Mouse (Mus musculus) lung, postnatal 36 days (tissue): Measurements from ENCODE around the gene Abcc8.
"Not testable (repeated sequence)": the region's sequence is repeated elsewhere in the genome, so short reads cannot be mapped to it uniquely, and the experiment has no call there.

ENCODE experiments used
- DNase-seq: peaks from one replicate; pipeline ENCODE4 v3.0.0; 2022; ENCODE audit warnings: mixed read lengths

Gene Abcc8

DNA sequence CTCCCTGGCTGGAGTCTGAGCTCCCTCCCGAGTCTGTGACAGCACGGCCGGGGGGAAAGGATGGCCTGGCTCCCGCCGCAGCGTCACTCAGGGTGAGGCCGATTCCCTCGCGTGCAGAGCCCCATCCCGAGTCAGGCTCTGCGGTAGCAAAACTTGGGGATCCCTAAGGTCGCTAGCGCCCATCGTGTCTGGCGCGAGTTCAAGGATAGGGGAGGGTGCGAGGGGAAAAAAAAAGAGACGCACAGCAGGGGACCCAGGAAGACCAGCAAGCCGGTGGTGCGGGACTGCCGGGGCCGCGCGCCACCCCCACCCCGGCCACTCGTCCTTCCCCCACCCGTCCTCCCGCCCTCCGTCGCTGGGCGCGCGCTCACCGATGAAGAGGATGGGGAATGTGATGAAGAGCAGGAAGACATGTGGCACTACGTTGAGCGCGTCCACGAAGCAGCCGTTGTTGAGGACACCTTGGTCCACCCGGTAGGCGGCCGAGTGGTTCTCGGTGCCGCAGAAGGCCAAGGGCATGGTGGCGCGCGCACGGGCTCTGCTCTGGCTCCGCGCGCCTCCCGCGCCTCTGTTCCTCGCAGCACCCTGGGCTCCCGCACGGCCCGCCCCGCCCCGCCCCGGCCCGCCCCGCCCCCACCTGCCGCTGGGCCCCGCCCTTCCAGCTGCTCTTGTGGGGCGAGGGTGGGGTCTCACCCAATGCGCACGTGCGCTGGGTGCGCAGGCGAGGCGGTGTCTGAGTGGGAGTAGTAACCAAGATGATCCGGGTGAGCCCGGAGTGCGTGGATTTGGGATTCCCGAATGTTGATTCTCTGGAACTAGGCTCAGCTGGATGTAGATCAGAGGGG, at the start of gene Abcc8:
Gene Abcc8, minus strand, starts transcription at position 603 of the 845 bp plus-strand sequence.
- no peak for DNase-seq

DNA sequence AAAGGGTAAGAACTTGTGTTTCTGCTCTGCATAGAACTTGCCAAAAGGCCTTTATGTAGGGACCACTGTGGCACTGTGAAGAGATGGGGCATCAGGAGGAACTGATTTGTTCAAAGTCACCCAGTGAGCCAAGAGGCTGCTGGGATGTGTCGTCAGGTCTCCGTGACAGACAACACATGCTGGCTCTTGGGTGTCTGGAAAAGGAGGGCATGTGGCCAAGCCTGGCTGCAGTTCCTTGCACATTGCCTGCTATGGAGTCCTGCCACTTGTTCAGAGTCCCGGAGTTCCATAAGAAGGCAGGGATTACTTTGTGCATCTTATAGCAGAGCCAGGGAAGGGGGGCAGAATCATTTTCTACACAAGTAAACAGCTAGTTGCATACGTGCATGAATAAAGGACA, 47.1 kb upstream of the Abcc8 start:
- no peak for DNase-seq

GRCm38 (mm10) chr7:46226253-46226652, 46.4 kb upstream of the Abcc8 start:
- DNase-seq = peak; percentile 58

DNA sequence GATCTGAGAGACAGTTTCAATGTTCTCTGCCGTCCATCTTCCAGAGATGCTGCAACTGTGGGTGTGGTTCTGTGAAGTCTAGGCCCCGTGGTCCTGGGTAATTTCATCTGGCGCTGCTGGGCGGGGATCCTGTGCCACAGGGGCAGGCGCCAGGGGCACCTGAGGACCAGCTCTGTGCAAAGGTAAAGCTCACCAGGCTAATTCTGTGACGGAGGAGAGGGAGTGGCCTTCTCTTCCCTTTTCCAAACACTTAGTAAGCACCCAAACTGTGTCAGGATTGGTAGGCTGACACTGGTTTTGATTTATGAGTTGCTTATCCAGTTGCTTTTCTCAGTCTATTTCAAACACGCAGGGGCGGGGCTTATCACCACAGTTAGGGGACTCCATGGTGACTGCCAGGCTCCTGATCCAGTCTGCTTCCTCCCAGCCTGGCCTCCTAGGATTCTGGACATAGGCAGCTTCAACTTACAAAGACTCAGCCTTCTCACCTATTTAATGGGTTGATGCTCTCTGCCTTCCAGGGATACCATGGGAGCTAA, 40.8 kb upstream of the Abcc8 start:
- DNase-seq = no peak

DNA sequence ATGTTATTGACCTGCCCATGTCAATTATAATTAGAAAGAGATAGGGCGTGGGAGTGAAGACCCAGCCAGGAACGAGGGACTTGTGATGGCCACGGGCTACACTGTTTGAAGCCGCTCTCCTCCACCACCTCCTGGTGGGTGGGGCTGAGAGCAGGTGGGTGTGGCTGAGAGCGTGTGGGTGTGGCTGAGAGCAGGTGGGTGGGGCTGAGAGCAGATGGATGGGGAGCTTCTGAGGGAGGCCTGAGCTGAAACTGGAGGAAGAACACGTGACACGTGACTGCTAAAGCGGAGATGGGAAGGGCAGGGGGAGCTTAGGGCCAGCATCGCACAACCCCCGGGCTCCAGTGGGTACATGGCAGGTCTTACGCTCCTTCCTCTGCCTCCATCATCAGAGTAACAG, 38.6 kb upstream of the Abcc8 start:
- DNase-seq = no peak

GRCm38 (mm10) chr7:46216481-46216880, 36.6 kb upstream of the Abcc8 start:
- no peak for DNase-seq

GRCm38 (mm10) chr7:46210276-46210675, 30.4 kb upstream of the Abcc8 start:
- DNase-seq = no peak

DNA sequence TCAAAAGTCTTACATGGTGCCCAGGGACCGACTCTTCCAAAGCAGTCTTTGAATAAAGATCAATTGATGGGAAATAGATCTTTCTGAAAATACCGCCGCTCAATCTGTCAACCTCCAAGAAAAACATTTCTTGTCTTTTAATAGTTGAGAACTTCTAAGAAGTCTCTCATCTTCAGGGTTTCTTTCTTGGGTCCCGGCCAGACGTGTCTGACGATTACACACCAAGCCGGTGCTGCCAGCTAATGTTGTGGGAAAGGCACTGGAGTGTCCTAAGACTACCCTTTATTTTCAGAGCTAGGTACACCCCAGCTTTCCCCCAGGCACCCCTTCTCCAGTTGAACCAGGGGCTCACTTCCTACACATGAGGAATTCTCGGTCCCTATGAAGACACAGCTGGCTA, 28.3 kb upstream of the Abcc8 start:
- no peak for DNase-seq

- no peak for DNase-seq
Observed at GRCm38 (mm10) chr7:46204775-46205174, 24.9 kb upstream of the Abcc8 start.

DNA sequence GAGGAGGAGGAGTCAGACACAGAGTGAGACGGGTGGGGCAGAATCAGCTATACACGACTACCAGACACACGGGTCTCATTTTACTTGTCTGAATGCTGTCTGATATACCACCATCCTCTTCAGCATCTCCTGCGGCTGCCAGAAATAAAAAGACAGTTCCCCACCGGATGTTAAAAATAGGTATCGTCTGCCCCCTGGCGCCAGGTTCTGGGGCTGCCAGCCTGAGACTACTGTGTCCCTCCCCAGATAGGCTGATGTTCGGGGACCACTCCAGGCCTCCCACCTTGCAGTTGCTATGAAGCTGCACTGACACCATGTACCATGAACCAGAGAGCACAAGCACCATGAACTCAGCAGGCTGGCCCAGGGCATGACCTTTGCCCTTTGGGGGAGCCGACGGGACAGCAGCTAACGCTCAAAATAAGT, 24.2 kb upstream of the Abcc8 start:
- DNase-seq = peak; percentile 39

- DNase-seq = no peak
Observed at GRCm38 (mm10) chr7:46201649-46202048, 21.8 kb upstream of the Abcc8 start.

DNA sequence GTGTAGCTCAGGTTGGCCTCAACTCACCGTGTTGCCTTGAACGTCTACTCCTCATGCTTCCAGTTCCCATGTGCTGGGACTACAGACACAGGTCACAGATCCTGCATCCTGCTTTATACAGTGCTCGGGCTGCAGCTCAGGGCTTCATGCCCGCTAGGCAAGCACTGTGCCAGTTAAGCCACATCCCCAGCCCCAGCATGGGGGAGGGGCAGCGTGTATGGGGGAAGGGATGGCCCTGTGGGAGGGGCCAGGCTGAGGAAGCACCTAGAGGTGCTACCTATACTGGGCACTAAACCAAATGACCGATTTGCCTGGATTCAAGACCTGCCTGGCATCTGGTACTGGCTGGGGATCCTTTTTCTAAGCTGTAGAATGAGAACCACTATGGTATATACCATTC, 20.2 kb upstream of the Abcc8 start:
- DNase-seq = no peak

GRCm38 (mm10) chr7:46195356-46195755, 15.5 kb upstream of the Abcc8 start:
- no peak for DNase-seq

DNA sequence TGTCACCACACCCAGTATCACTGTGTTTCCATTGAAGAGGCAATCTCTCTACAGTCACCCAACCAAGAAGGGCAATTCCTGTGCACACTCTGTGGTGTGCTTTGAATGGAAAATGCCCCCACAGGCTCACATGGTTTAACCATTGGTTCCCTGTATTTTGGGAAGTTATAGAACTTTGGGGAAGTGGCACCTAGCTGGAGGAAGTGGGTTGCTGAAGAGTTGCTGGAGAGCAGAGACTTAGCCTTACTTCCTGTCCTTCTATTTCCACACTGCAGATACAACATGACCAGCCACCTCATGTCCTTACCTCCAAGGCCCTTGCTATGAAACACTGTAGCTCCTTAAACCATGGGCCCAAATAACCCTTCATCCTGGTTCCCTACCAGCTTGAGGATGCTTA, 4.4 kb upstream of the Abcc8 start:
- no peak for DNase-seq

GRCm38 (mm10) chr7:46181590-46181989, 1.8 kb upstream of the Abcc8 start:
- peak; percentile 60 for DNase-seq

DNA sequence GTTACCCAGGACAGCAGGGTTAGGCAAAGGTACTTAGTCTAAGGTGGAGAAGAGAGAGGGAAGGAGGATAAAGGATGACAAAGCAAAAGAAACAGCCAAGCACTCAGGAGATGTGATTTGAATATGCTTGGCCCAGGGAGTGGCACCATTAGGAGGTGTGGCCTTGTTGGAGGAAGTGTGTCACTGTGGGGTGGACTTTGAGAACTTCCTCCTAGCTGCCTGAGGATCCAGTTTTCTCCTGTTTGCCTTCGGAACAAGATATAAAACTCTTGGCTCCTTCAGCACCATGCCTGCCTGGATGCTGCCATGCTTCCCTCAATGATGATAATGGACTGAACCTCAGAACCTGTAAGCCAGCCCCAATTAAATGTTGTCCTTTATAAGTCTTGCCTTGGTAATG, 10.9 kb downstream of the Abcc8 start:
- not testable (repeated sequence) for DNase-seq

GRCm38 (mm10) chr7:46168402-46168801, 11.4 kb downstream of the Abcc8 start:
- DNase-seq = peak; percentile 8

- no peak for DNase-seq
Observed at GRCm38 (mm10) chr7:46167901-46168300, 11.9 kb downstream of the Abcc8 start.

GRCm38 (mm10) chr7:46165876-46166275, 14.0 kb downstream of the Abcc8 start:
- no peak for DNase-seq

DNA sequence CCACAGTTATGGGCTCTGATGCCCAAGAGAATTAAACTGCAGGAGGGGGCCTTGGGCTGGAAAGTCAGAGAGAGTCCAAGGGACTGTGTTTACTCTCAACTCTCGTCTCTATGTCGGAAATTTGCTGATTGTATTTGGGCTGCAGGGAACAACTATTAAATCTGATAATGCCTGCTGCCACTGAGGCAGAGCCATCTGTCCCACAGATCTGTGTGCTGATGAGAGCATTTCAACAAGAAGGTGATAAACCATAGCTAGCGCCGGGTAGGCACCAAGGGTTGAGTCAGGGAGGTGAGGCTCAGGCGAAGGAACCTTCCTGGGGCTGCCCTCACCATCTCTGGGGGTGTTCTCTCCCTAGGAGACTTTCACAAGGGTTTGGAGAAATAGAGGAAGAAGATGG, 17.1 kb downstream of the Abcc8 start:
- no peak for DNase-seq

GRCm38 (mm10) chr7:46162132-46162727, 17.6 kb downstream of the Abcc8 start:
- no peak for DNase-seq

DNA sequence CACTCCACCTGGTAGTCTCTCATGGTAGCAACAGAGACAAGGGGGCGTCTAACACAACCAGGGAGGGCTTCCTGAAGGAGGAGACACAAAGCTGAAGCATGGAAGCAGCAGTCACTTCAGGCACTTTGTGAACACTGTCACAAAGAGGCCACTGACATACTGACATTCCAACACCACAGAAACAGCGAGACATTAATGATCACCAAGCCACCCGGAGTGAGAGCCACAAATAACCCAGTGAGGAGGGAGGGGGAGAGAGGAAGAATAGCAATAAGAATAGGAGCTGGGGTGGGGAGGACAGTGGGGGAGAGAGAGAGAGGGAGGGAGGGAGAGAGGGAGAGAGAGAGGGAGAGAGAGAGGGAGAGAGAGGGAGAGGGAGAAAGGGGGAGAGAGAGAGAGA, 18.2 kb downstream of the Abcc8 start:
- DNase-seq = no peak

DNA sequence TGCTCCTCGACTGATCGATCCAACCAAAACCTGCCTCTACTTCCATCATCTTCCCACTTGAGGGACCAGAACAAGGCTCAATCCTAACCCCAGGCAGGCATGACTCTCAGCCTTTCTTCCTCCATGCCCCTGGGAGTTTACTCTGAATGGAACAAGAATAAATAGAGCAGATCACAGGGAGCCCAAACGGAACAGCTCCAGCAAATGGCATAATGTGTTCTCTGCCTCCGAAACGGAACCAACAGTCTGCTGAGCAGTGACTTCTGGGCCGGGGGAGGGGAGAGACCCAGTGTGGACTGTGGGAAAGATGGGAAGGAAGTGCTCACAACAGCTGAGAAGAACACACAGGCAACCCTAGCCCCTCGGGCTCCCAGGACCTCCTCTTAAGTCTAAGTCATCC, 22.1 kb downstream of the Abcc8 start:
- DNase-seq = no peak
